Mouse (Mus musculus) intestine, postnatal 0 days (tissue): ENCODE measurements around the gene Elmo3. TPM values are rescaled to one million over a fixed set of nuclear protein-coding genes. Genes with fewer than 3 reads are reported as not detected.
A peak's percentile ranks its signal among the peaks of the same experiment; 100 is the strongest.

ENCODE experiments used
- ATAC-seq: fragments of 200-750 bp; cut with Nextera tagmentation; 2 replicates; pipeline ENCODE4 v1.8.0; 2017; ENCODE audit warnings: mild to moderate bottlenecking, moderate TSS enrichment, moderate library complexity
- H3K27ac ChIP-seq: fragments of 300-500 bp; sonication (generic); 2 replicates; pipeline ENCODE4 v1.5.1; 2014; ENCODE audit warnings: mild to moderate bottlenecking, low read depth, low read length, moderate library complexity
- H3K27me3 ChIP-seq: fragments of 300-500 bp; sonication (generic); replicated peaks from 2 replicates; pipeline ENCODE4 v1.6.1; 2014; ENCODE audit warnings: low read length, mixed read lengths; ENCODE audit not compliant: control insufficient read depth, insufficient read depth
- H3K36me3 ChIP-seq: fragments of 300-500 bp; sonication (generic); 2 replicates; pipeline ENCODE4 v1.6.1; 2014; ENCODE audit warnings: mild to moderate bottlenecking, moderate library complexity; ENCODE audit not compliant: control insufficient read depth, insufficient read depth
- H3K4me1 ChIP-seq: fragments of 300-500 bp; sonication (generic); replicated peaks from 2 replicates; pipeline ENCODE4 v1.6.1; 2014; ENCODE audit warnings: antibody characterized with exemption, low read length, mixed read lengths; ENCODE audit not compliant: control insufficient read depth, insufficient read depth
- H3K4me2 ChIP-seq: fragments of 300-500 bp; sonication (generic); replicated peaks from 2 replicates; pipeline ENCODE4 v1.6.1; 2014; ENCODE audit warnings: low read depth, mild to moderate bottlenecking, moderate library complexity
- H3K4me3 ChIP-seq: fragments of 300-500 bp; sonication (generic); 2 replicates; pipeline ENCODE4 v1.5.1; 2014; ENCODE audit warnings: low read depth, low read length
- H3K9ac ChIP-seq: fragments of 300-500 bp; sonication (generic); 2 replicates; pipeline ENCODE4 v1.6.1; 2014; ENCODE audit warnings: mild to moderate bottlenecking, low read depth, low read length
- H3K9me3 ChIP-seq: fragments of 300-500 bp; sonication (generic); 2 replicates; pipeline ENCODE4 v1.6.1; 2016; ENCODE audit warnings: mixed run types; ENCODE audit not compliant: control insufficient read depth
- CTCF ChIP-seq: sonication (generic); IDR thresholded peaks from 2 replicates; pipeline ENCODE4 v1.5.1; 2016; ENCODE audit warnings: low read depth, mild to moderate bottlenecking, control low read depth, antibody characterized with exemption, moderate library complexity
- WGBS: fragments of 180-500 bp; shearing (Covaris S2); extraction: QIAGEN DNeasy Blood & Tissue Kit; methylation state at CpG from one replicate; pipeline ENCODE4 v1.1.7; 2014; 5-methylcytosine and 5-hydroxymethylcytosine counted together
- polyA plus RNA-seq: library from polyadenylated mRNA; unstranded; fragments of >200 nt; fragmentation: Nextera tagmentation; extraction: Ambion mirVana; gene quantifications from 2 replicates; pipeline ENCODE4 v1.2.1, GENCODE M21; 2015

The Elmo3 gene
- polyA plus RNA-seq, 1 experiment from 2014 or later = 34.2 TPM

DNA sequence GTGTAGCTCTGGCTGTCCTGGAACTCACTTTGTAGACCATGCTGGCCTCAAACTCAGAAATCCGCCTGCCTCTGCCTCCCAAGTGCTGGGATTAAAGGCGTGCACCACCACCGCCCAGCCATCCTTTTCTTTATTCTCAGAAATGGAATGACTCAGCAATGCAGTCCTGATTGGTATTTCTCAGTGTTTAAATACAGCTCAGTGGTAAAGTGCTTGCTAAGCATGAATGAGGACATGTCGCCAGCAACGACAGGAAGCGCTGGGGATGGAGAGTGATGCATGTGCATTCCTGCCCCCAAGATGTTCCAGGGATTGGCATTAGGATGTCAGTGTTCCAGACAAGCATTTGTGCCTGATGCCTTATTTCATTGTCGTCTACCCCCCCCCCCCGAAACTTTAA is 2.0 kb upstream of the Elmo3 start:
- H3K27me3 ChIP-seq = no peaks in the 10 kb centered on the region
- H3K4me1 ChIP-seq = peaks cover 6% of the 10 kb centered on the region; the same call in 1 of the 2 replicates
- no peak overlapping the region for H3K27ac ChIP-seq
- H3K4me3 ChIP-seq = no peak overlapping the region
- ATAC-seq = no peak
- H3K9ac ChIP-seq = no peak overlapping the region
- H3K4me2 ChIP-seq = no peak overlapping the region
- no peak for TF ChIP-seq CTCF
- 68% methylated on average over 8 of the region's 8 CpGs for WGBS
- no peaks in the 10 kb centered on the region for H3K9me3 ChIP-seq
- H3K36me3 ChIP-seq = peaks cover 51% of the 10 kb centered on the region

DNA sequence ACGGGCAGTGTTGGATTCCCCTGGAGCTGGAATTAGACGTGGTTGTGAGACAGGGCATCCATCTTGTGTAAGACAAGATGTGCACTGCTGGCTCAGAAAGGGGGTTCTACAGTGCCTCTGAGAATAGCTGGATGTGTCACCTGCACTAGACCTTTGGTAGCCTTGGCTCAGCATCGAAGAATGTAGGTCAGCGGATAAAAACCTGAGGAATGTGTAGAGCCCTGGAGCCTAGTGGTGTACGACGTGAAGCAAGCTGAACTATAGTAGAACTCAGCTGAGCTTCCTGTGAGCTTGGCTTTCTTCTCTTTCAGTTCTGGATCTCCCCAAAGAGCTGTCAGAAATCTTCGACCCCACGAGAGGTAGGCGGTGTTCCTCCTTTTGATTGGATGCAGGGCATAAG is 1.5 kb upstream of the Elmo3 start:
- Histone ChIP-seq H3K27me3 (no peaks in the 10 kb centered on the region), H3K9ac (no peak overlapping the region), H3K36me3 (peaks cover 56% of the 10 kb centered on the region), H3K4me1 (peaks cover 4% of the 10 kb centered on the region; the same call in 1 of the 2 replicates), H3K4me3 (no peak overlapping the region), H3K27ac (peak overlapping the region; percentile 41; the same call in 1 of the 2 replicates), H3K9me3 (no peaks in the 10 kb centered on the region), H3K4me2 (no peak overlapping the region)
- no peak for TF ChIP-seq CTCF
- ATAC-seq = no peak
- 73% methylated on average over 9 of the region's 9 CpGs for WGBS

DNA sequence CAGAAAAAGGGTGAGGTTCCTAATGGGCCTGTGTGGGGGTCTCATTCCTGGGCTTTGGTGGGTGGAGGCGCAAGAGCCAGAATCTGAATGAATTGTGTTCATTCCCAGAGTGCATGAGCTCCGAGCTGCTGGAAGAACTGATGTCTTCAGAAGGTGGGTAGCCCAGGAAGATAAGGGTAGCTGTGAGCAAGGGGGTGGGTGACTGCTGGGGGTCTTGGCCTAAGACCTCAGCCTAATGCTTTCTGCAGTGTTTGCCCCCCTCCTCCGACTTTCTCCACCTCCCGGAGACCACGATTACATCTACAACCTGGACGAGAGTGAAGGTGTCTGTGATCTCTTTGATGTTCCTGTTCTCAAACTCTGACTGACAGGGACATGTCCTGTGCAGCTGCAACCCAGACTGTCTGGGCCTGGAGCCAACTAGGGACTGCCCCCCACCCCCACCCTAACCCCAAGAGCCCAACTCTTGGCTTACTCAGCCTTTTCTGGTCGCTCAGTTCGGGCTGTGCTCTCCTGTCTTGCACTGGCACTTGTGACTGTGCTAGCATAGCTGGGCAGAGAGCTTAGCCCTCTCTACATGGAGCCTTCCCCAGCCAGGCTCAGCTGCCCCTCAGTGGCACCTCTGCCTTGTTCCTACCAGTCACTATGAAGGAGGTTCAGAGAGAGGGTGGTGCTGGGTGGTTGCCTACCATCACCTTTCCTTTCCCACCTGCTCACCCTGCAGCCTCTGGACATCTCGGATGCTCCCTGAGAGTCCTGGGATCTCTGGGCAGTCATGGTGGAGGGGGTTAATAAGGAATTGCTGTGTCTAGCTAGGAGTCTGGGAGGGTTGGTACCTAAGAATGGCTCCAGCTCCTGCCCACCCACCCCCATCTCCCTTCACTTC is 833 bp upstream of the Elmo3 start:
- Histone ChIP-seq H3K9ac (0 out of 2 replicates have a peak overlapping the region, but pooled peaks have one; percentile 65), H3K36me3 (peaks cover 62% of the 10 kb centered on the region), H3K4me2 (no peak overlapping the region; the same call in 1 of the 2 replicates), H3K27ac (peak overlapping the region; percentile 68), H3K4me1 (peaks cover 4% of the 10 kb centered on the region; the same call in 1 of the 2 replicates), H3K4me3 (no peak overlapping the region), H3K27me3 (no peaks in the 10 kb centered on the region), H3K9me3 (no peaks in the 10 kb centered on the region)
- TF ChIP-seq CTCF = no peak
- ATAC-seq = no peak
- WGBS = 53% methylated on average over 9 of the region's 9 CpGs

DNA sequence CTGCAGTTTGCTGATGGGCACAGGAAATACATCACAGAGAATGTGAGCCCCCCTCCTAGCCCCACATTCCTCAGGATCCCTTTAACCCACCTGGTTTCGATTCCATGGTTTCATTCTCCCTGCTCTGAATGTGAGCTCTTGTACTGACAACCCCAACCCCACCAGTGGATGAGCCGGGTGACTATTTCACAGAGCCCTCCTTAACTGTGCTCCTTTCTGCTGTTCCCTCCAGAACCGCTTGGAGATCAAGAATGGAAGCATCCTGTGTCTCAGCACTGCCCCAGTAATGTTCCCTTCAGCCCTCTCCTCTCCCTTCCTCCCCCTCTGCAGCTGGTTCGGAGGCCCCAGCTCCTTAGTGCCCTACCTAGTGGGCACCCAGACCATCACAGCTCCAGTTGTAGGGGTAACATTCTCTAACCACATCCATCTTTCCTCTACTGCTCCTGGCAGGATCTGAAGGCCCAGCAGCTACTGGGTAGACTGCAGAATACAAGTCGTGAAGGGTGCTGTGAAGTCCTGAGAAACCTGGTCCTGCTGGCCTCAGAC is 818 bp downstream of the Elmo3 start:
- Histone ChIP-seq H3K27me3 (no peaks in the 10 kb centered on the region), H3K4me2 (peak overlapping the region; percentile 82), H3K36me3 (peaks cover 62% of the 10 kb centered on the region), H3K4me3 (peak overlapping the region; percentile 46), H3K4me1 (peaks cover 4% of the 10 kb centered on the region; the same call in 1 of the 2 replicates), H3K9ac (peak overlapping the region; percentile 65), H3K27ac (peak overlapping the region; percentile 91; the same call in 1 of the 2 replicates), H3K9me3 (no peaks in the 10 kb centered on the region)
- 22% methylated on average over 5 of the region's 5 CpGs for WGBS
- no peak for ATAC-seq
- TF ChIP-seq CTCF = peak; percentile 26

DNA sequence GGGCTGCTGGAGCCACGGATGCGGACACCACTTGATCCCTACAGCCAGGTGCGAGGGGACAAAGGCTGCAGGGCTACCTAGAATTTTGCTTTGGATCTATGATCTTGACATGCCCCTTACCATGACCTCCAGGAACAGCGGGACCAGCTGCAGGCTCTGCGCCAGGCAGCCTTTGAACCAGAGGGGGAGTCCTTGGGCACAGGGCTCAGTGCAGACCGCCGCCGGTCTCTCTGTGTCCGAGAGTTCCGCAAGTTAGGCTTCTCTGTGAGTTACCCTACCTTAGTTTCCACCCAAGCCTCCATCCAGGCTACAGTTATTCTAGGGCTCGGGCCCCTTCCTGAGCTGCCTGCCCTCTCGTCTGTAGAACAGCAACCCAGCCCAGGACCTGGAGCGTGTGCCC is 2.3 kb downstream of the Elmo3 start:
- TF ChIP-seq CTCF = no peak
- Histone ChIP-seq H3K4me1 (peaks cover 4% of the 10 kb centered on the region; the same call in 1 of the 2 replicates), H3K4me2 (no peak overlapping the region), H3K27me3 (no peaks in the 10 kb centered on the region), H3K9ac (no peak overlapping the region), H3K9me3 (no peaks in the 10 kb centered on the region), H3K36me3 (peaks cover 58% of the 10 kb centered on the region), H3K4me3 (no peak overlapping the region), H3K27ac (no peak overlapping the region)
- ATAC-seq = no peak
- WGBS = 94% methylated on average over 13 of the region's 13 CpGs

DNA sequence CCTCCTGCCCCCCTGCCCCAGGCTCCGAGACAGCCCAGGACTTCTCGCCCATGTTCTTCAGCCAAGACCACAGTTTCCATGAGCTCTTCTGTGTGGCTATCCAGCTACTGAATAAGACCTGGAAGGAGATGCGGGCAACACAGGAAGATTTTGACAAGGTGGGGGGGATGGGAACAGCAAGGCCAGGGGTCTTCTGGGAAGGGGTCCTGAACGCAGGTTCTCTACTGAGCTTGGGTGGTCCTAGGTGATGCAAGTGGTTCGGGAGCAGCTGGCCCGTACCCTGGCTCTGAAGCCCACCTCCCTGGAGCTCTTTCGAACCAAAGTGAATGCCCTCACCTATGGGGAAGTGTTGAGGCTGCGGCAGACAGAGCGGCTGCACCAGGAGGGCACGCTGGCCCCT is 3.0 kb downstream of the Elmo3 start:
- Histone ChIP-seq H3K36me3 (peaks cover 62% of the 10 kb centered on the region), H3K4me3 (no peak overlapping the region), H3K4me2 (no peak overlapping the region), H3K27ac (no peak overlapping the region), H3K9me3 (no peaks in the 10 kb centered on the region), H3K4me1 (peaks cover 4% of the 10 kb centered on the region; the same call in 1 of the 2 replicates), H3K27me3 (no peaks in the 10 kb centered on the region), H3K9ac (no peak overlapping the region)
- 92% methylated on average over 10 of the region's 10 CpGs for WGBS
- no peak for TF ChIP-seq CTCF
- ATAC-seq = no peak
